Mouse (Mus musculus) stomach, postnatal 0 days (tissue): ENCODE results near the gene Pitx2.

Experiments used
- CTCF ChIP-seq: IDR thresholded peaks from 2 replicates; pipeline ENCODE4 v1.5.1; 2016; ENCODE audit warnings: antibody characterized with exemption, low read depth, mild to moderate bottlenecking, moderate library complexity
- EP300 ChIP-seq: optimal IDR thresholded peaks from 2 replicates; pipeline ENCODE3; 2016; ENCODE audit warnings: antibody characterized with exemption

- no peak for TF ChIP-seq CTCF
- TF ChIP-seq EP300: no peak
Observed at GRCm38 (mm10) chr3:129225577-129226289, 26.1 kb downstream of the Pitx2 start.
